Mouse (Mus musculus) C2C12 (cell line): Measurements from ENCODE around the gene Rere.

Experiments
- CEBPB ChIP-seq: IDR thresholded peaks from one replicate; pipeline ENCODE4 v1.6.1; 2011; ENCODE audit warnings: low read depth, mild to moderate bottlenecking, control low read depth, moderate library complexity
- CTCF ChIP-seq: IDR thresholded peaks from one replicate; pipeline ENCODE4 v1.5.1; 2011; ENCODE audit not compliant: control insufficient read depth, insufficient read depth, insufficient read length
- FOSL1 ChIP-seq: IDR thresholded peaks from one replicate; pipeline ENCODE4 v1.8.0; 2011; ENCODE audit warnings: mild to moderate bottlenecking, low read length; ENCODE audit not compliant: poor library complexity, insufficient read depth, severe bottlenecking
- MAX ChIP-seq: IDR thresholded peaks from one replicate; pipeline ENCODE4 v1.6.1; 2011; ENCODE audit warnings: mild to moderate bottlenecking, control low read depth
- MYOD1 ChIP-seq: IDR thresholded peaks from one replicate; pipeline ENCODE4 v1.6.1; 2011; ENCODE audit warnings: low read depth; ENCODE audit not compliant: control insufficient read depth, insufficient read length
- USF1 ChIP-seq: IDR thresholded peaks from one replicate; pipeline ENCODE4 v1.6.1; 2011; ENCODE audit warnings: low read depth, mild to moderate bottlenecking, control low read depth, moderate library complexity

- no peak for TF ChIP-seq CEBPB
- no peak for TF ChIP-seq MYOD1
- TF ChIP-seq CTCF: no peak
- TF ChIP-seq USF1: no peak
- no peak for TF ChIP-seq MAX
- no peak for TF ChIP-seq FOSL1
Observed at GRCm38 (mm10) chr4:150569135-150569833, 287.8 kb downstream of the Rere start.
